Mouse (Mus musculus): ENCODE results near the gene Ppp2r3c.
"Not testable (repeated sequence)": the region's sequence is repeated elsewhere in the genome, so short reads cannot be mapped to it uniquely, and the experiment has no call there.

The Ppp2r3c gene

GRCm38 (mm10) chr12:55272243-55272642 is 30.6 kb downstream of the Ppp2r3c start:
- DNase-seq (ENCODE audit: low spot score in 2 of 2) = no peak

- DNase-seq (ENCODE audit: low spot score in 2 of 2) = not testable (repeated sequence)
Observed at GRCm38 (mm10) chr12:55263385-55263784, 39.4 kb downstream of the Ppp2r3c start.

DNA sequence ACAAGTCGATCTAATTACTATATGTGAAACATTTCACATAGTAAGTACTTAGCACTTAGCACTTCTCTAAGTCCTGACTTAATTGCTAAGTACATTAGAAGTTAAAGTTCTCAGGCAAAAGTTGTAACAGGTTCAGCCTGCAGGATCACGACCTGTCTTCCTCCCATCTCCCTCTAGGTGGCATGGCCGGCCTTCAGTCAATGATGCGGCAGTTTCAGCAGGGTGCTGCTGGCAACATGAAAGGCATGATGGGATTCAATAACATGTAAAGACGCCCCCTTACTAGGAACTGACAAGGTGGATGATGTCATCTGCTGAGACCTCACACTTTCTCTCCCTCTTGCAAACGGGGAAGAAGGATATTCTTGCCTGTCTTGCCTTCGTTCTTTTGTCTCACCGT is 40.8 kb downstream of the Ppp2r3c start:
- not testable (repeated sequence) for DNase-seq (ENCODE audit: low spot score in 2 of 2)

DNA sequence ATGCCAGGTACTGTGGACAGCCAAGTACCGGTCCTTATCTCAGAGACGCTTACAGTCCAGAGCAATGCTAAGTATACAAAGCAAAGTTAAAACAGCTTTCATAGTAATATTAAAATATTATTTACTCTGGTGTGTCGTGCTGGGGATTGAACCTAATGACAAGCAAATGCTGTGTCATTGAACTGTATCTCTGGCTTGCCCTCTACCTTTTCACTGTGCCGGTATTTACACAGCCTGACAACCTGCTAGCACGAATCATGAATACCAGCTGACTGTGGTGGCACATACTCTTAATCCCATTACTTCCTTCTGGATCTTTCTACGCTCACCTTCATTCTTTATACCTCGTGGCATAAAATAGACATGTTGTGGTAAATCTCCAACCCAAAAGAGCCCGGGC is 60.6 kb downstream of the Ppp2r3c start:
- not testable (repeated sequence) for DNase-seq (ENCODE audit: low spot score in 2 of 2)

- not testable (repeated sequence) for DNase-seq (ENCODE audit: low spot score in 2 of 2)
Observed at GRCm38 (mm10) chr12:55230520-55230861, 72.3 kb downstream of the Ppp2r3c start.

- not testable (repeated sequence) for DNase-seq (ENCODE audit: low spot score in 2 of 2)
Observed at GRCm38 (mm10) chr12:55229626-55230519, 72.9 kb downstream of the Ppp2r3c start, which contains the start of gene Srp54c. Gene Srp54c (plus strand): TSS chr12:55230168.

All from urinary bladder, adult 18-20 months (tissue).